Mouse (Mus musculus): ENCODE measurements around the gene Itpr1. TPM values are rescaled to one million over a fixed set of nuclear protein-coding genes. Genes with fewer than 3 reads are reported as not detected.
"Not testable (repeated sequence)": the region's sequence is repeated elsewhere in the genome, so short reads cannot be mapped to it uniquely, and the experiment has no call there.

Itpr1 gene
- polyA plus RNA-seq, 1 experiment from 2014 or later: 7.3 TPM

- no peaks in the 10 kb centered on the region for H3K36me3 ChIP-seq (ENCODE audit: inconsistent target)
- WGBS (ENCODE audit: missing documents): 75% methylated on average over 2 of the region's 4 CpGs
- H3K27ac ChIP-seq: no peak overlapping the region
- no peaks in the 10 kb centered on the region for H3K79me2 ChIP-seq (ENCODE audit: inconsistent target)
- H3K4me3 ChIP-seq (ENCODE audit: inconsistent target): no peak overlapping the region
These were observed 340.6 kb downstream of the Itpr1 start for GRCm38 (mm10) chr6:108553536-108553935.

- Histone ChIP-seq H3K36me3 (ENCODE audit: inconsistent target) (no peaks in the 10 kb centered on the region), H3K27ac (peak overlapping the region; percentile 69), H3K4me3 (ENCODE audit: inconsistent target) (no peak overlapping the region), H3K79me2 (ENCODE audit: inconsistent target) (no peaks in the 10 kb centered on the region)
- 67% methylated on average over 4 of the region's 4 CpGs for WGBS (ENCODE audit: missing documents)
These were observed 341.5 kb downstream of the Itpr1 start for GRCm38 (mm10) chr6:108554389-108554788.

- Histone ChIP-seq H3K4me3 (ENCODE audit: inconsistent target) (no peak overlapping the region), H3K27ac (peak overlapping the region; percentile 69)
- WGBS (ENCODE audit: missing documents): 41% methylated on average over 5 of the region's 5 CpGs
These were observed 342.0 kb downstream of the Itpr1 start for GRCm38 (mm10) chr6:108554878-108555277.

GRCm38 (mm10) chr6:108557576-108558322 is 344.9 kb downstream of the Itpr1 start:
- Histone ChIP-seq H3K79me2 (ENCODE audit: inconsistent target) (no peaks in the 10 kb centered on the region), H3K4me3 (ENCODE audit: inconsistent target) (no peak overlapping the region), H3K36me3 (ENCODE audit: inconsistent target) (no peaks in the 10 kb centered on the region), H3K27ac (no peak overlapping the region)
- WGBS (ENCODE audit: missing documents): 84% methylated on average over 4 of the region's 4 CpGs

More at GRCm38 (mm10) chr6:108554878-108555277, 342.0 kb downstream of the Itpr1 start:
- Histone ChIP-seq H3K79me2 (ENCODE audit: inconsistent target) (no peaks in the 10 kb centered on the region), H3K36me3 (ENCODE audit: inconsistent target) (no peaks in the 10 kb centered on the region)

GRCm38 (mm10) chr6:108559226-108559625 is 346.3 kb downstream of the Itpr1 start:
- not testable (repeated sequence) for H3K27ac ChIP-seq; H3K79me2 ChIP-seq (ENCODE audit: inconsistent target); H3K36me3 ChIP-seq (ENCODE audit: inconsistent target); H3K4me3 ChIP-seq (ENCODE audit: inconsistent target)
- WGBS (ENCODE audit: missing documents): 100% methylated on average over 3 of the region's 4 CpGs

- H3K27ac ChIP-seq: no peak overlapping the region
- WGBS (ENCODE audit: missing documents): 78% methylated on average over 2 of the region's 2 CpGs
- H3K79me2 ChIP-seq (ENCODE audit: inconsistent target): no peaks in the 10 kb centered on the region
- no peak overlapping the region for H3K4me3 ChIP-seq (ENCODE audit: inconsistent target)
- H3K36me3 ChIP-seq (ENCODE audit: inconsistent target): no peaks in the 10 kb centered on the region
These were observed 350.1 kb downstream of the Itpr1 start for GRCm38 (mm10) chr6:108562971-108563370.

GRCm38 (mm10) chr6:108565447-108565846 is 352.6 kb downstream of the Itpr1 start:
- WGBS (ENCODE audit: missing documents): 93% methylated on average over 18 of the region's 18 CpGs
- H3K79me2 ChIP-seq (ENCODE audit: inconsistent target): not testable (repeated sequence)

GRCm38 (mm10) chr6:108566549-108566948 is 353.7 kb downstream of the Itpr1 start:
- Histone ChIP-seq H3K27ac (no peak overlapping the region), H3K4me3 (ENCODE audit: inconsistent target) (no peak overlapping the region), H3K79me2 (ENCODE audit: inconsistent target) (no peaks in the 10 kb centered on the region), H3K36me3 (ENCODE audit: inconsistent target) (no peaks in the 10 kb centered on the region)

More at GRCm38 (mm10) chr6:108565447-108565846, 352.6 kb downstream of the Itpr1 start:
- H3K27ac ChIP-seq; H3K4me3 ChIP-seq (ENCODE audit: inconsistent target); H3K36me3 ChIP-seq (ENCODE audit: inconsistent target): not testable (repeated sequence)

GRCm38 (mm10) chr6:108569460-108570187 is 356.7 kb downstream of the Itpr1 start:
- WGBS (ENCODE audit: missing documents): 82% methylated on average over 7 of the region's 7 CpGs
- H3K4me3 ChIP-seq (ENCODE audit: inconsistent target): no peak overlapping the region
- no peak overlapping the region for H3K27ac ChIP-seq
- H3K79me2 ChIP-seq (ENCODE audit: inconsistent target): no peaks in the 10 kb centered on the region
- no peaks in the 10 kb centered on the region for H3K36me3 ChIP-seq (ENCODE audit: inconsistent target)

GRCm38 (mm10) chr6:108570351-108571041 is 357.6 kb downstream of the Itpr1 start:
- peak overlapping the region; percentile 51 for H3K27ac ChIP-seq
- H3K4me3 ChIP-seq (ENCODE audit: inconsistent target): no peak overlapping the region; the same call in 1 of the 2 replicates
- no peaks in the 10 kb centered on the region for H3K79me2 ChIP-seq (ENCODE audit: inconsistent target)
- 53% methylated on average over 11 of the region's 11 CpGs for WGBS (ENCODE audit: missing documents)
- H3K36me3 ChIP-seq (ENCODE audit: inconsistent target): no peaks in the 10 kb centered on the region

- WGBS (ENCODE audit: missing documents): 3% methylated on average over 21 of the region's 21 CpGs
- H3K27ac ChIP-seq: peak overlapping the region; percentile 51
- H3K4me3 ChIP-seq (ENCODE audit: inconsistent target): peak overlapping the region; percentile 12; the same call in 1 of the 2 replicates
- H3K79me2 ChIP-seq (ENCODE audit: inconsistent target): no peaks in the 10 kb centered on the region
- H3K36me3 ChIP-seq (ENCODE audit: inconsistent target): no peaks in the 10 kb centered on the region
These were observed 358.2 kb downstream of the Itpr1 start for GRCm38 (mm10) chr6:108571042-108571590.

GRCm38 (mm10) chr6:108572646-108573045 is 359.8 kb downstream of the Itpr1 start:
- no peak overlapping the region for H3K27ac ChIP-seq
- 88% methylated on average over 7 of the region's 7 CpGs for WGBS (ENCODE audit: missing documents)
- H3K4me3 ChIP-seq (ENCODE audit: inconsistent target): no peak overlapping the region
- no peaks in the 10 kb centered on the region for H3K79me2 ChIP-seq (ENCODE audit: inconsistent target)
- no peaks in the 10 kb centered on the region for H3K36me3 ChIP-seq (ENCODE audit: inconsistent target)

GRCm38 (mm10) chr6:108577056-108577455 is 364.2 kb downstream of the Itpr1 start:
- 96% methylated on average over 6 of the region's 6 CpGs for WGBS (ENCODE audit: missing documents)
- Histone ChIP-seq H3K79me2 (ENCODE audit: inconsistent target) (no peaks in the 10 kb centered on the region), H3K36me3 (ENCODE audit: inconsistent target) (no peaks in the 10 kb centered on the region), H3K4me3 (ENCODE audit: inconsistent target) (no peak overlapping the region), H3K27ac (no peak overlapping the region)

- H3K27ac ChIP-seq: no peak overlapping the region
- H3K4me3 ChIP-seq (ENCODE audit: inconsistent target): no peak overlapping the region
- no peaks in the 10 kb centered on the region for H3K36me3 ChIP-seq (ENCODE audit: inconsistent target)
- WGBS (ENCODE audit: missing documents): 96% methylated on average over 3 of the region's 3 CpGs
- H3K79me2 ChIP-seq (ENCODE audit: inconsistent target): no peaks in the 10 kb centered on the region
These were observed 375.5 kb downstream of the Itpr1 start for GRCm38 (mm10) chr6:108588426-108588825.

Measured in macrophage (primary cell).